Mouse (Mus musculus) thymus, postnatal 25 days (tissue): Measurements from ENCODE around the gene Nfs1.
A peak's percentile ranks its signal among the peaks of the same experiment; 100 is the strongest.
"Not testable (repeated sequence)": the region's sequence is repeated elsewhere in the genome, so short reads cannot be mapped to it uniquely, and the experiment has no call there.

ENCODE experiments used
- DNase-seq: peaks from one replicate; pipeline ENCODE4 v3.0.0; 2022

Gene Nfs1

DNA sequence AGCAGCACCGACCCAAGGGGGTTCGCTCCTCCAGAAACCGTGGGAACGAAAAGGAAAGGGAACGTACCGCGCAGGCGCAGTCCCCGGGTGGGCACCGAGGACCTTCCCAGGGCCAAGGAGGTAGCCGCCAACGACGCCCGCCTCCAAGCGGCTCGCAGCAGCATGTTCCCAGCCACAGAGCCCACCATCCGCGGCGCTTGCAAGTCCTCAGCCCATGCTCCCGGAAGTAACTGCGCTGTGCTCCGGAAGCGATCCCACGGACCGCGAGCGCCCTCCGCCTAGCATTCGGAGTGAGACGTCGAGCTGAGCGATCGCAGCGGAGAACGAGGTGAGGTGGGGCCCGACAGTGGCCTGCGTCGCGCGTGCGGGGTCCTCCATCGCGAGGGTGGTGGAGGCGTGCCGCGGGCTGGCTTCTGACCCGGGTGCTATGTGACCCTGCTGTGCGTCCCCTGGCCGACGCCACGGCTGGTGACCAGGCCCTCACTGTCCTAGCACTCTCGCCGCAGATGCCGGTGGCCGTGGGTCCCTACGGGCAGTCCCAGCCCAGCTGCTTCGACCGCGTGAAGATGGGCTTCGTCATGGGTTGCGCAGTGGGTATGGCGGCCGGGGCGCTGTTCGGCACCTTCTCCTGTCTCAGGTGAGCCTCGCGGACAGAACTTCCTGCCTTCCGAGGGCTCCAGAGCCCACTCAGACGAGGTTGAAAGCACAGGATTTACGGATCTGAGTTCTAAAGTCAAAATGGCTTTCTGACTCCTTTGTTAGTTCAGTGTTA lies at the start of gene Nfs1, which contains the start of gene Romo1:
Gene Nfs1, minus strand, starts transcription at position 234 of the 772 bp plus-strand sequence.
Gene Romo1, plus strand, starts transcription at position 87 of the 772 bp plus-strand sequence.
- DNase-seq = peak; percentile 94

DNA sequence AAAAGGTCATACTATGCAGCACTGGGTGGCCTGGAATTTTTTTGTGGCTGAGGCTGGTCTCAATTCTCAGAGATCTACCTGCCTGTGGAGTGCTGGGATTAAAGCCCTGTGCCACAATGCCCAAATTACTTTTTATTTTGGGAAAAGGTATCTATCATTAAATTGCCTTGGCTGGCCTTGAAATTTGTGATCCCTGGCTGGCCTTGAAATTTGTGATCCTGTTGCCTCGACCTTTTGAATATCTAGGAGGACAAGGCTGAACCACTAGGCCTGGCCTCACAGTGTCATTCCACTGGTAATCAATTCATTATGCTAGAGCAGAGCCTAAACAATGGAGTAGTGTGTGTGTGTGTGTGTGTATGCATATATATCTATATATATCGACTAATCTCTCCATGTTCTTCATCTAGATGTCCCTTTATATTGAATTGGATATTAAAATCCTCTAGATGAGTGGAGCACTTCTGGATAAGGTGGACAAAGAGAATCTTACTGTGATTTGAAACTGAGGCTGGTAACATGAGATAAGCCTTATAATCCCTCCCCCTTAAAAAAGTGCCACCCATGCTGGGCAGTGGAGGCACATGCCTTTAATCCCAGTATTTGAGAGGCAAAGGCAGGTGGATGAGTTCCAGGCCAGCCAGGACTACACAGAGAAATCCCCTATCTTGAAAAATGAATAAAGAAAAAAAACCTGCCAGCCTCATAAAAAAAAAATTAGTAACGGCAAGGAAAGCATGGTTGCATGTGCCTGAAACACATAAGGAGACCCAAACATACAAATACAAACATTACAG lies 49.3 kb upstream of the Nfs1 start:
- no peak for DNase-seq

- DNase-seq = no peak
These were observed 48.1 kb upstream of the Nfs1 start for GRCm38 (mm10) chr2:156192068-156192467.

DNA sequence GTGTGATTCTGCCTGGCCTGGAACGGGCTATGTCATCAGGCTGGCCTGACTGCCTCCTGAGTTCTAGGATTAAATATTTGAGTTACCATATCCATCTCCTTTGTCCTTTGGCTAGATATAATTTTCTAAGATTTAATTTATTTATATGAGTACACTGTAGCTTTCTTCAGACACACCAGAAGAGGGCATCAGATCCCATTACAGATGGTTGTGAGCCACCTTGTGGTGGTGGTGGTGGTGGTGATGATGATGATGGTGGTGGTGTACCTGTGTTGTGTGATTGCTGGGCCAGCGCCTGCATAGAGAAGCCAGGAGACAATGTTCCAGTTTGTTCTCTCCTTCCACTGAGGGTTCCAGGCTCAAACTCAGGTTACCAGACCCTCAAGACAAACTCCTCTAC lies 47.6 kb upstream of the Nfs1 start:
- no peak for DNase-seq

DNA sequence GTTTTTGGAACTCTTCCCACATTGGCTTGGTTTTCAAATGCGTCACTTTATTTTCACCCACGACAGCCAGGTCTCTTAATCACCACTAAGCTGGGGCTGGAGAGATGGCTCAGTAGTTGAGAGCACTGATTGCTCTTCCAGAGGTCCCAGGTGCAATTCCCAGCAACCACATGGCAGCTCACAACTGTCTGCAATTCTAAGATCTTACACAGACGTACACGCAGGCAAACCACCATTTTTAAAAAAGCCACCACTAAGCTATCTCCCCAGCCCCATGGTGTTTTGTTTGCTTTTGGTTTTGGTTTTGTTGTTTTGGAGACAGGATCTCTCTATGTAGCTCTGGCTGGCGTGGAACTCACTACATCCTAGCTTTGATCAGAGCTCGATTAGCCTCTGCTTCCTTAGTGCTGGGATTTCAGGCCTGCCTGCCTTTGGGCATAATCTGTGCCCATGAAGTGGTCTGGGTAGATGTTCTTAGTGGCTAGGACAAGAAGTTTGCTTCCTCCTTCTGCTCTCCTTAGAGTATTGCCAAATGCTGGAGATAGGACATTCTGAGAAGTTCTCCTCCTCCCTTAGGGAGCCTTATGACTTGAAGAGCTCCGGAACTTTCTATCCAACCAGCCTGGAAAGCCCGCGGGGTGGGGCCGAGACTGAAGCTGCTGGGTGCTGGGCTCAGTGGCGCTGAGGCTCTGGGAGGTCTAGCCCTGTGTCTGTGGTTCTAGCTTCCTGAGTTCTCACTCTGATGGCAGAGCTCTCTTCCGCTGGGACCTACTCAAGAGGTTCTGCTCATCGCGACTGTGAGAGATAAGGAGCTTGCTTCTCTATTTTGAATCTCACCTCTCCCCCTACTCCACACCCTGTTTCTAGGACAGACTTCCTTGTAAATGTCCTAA lies 46.3 kb upstream of the Nfs1 start:
- peak; percentile 77 for DNase-seq

- DNase-seq = not testable (repeated sequence)
These were observed 45.3 kb upstream of the Nfs1 start for GRCm38 (mm10) chr2:156189241-156189640.

GRCm38 (mm10) chr2:156181592-156181991 lies 37.6 kb upstream of the Nfs1 start:
- DNase-seq = no peak

- DNase-seq = no peak
These were observed 37.0 kb upstream of the Nfs1 start for GRCm38 (mm10) chr2:156180824-156181590.

GRCm38 (mm10) chr2:156180094-156180821 lies 36.3 kb upstream of the Nfs1 start, which contains the start of gene Rbm39:
TSS of gene Rbm39 (minus strand) at chr2:156180238.
- DNase-seq = peak; percentile 100

GRCm38 (mm10) chr2:156179796-156180093 lies 35.8 kb upstream of the Nfs1 start:
- no peak for DNase-seq

DNA sequence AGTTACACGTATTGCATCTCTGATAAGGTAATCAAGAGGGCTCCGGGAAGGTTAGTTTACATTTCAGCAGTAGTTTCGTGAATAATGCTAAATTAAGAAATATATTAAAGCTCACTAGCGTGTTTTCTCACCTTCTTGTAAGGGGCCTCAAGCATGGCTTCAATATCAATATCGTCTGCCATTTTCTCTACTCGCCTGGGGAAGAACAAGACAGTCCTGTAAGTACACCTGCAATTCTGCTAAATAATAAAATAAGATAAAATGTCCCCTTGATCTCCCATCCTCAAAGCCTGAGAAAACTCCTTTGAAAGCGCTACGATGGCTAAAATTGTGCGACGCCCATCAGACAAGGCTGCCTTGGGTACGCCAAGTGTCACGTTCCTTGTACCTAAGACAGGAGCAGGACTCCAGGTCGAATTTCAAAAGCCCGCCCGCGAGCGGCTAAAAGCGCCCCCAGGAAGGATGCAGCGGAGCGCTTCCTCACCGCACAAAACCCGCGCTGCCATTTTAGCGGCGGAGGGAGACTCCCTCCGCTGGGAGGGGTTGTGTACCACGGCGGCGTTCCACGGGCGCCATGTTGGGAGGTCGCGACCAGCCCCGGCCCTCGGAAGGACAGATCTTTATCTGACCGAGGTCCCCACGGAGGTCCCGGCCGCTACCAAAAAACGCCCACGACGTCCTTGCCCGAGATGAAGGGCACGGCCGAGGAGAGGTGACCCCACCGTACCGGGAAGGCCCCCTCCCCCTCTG lies 35.2 kb upstream of the Nfs1 start:
- peak; percentile 87 for DNase-seq

- DNase-seq = no peak
These were observed 33.7 kb upstream of the Nfs1 start for GRCm38 (mm10) chr2:156177651-156178050.

- no peak for DNase-seq
These were observed 33.1 kb upstream of the Nfs1 start for GRCm38 (mm10) chr2:156177079-156177478.

GRCm38 (mm10) chr2:156166557-156166956 lies 22.6 kb upstream of the Nfs1 start:
- DNase-seq = no peak

DNA sequence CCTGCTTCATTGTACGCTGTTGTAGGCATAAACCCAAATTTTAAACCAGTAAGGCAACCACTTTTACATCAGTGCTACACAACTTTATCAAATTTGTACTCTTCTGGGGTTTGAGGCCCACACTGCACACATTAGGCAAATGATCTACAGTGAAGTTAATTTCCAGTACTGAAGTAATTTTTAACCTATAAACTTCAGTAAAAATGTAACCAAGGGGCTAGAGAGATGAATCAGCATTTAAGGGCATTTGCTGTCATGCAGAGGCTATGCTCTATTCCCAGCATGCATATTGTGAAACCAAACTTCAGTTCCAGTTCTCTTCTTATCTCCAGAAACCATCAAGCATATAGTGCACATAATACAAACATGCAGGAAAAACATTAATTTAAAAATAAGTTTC lies 21.5 kb upstream of the Nfs1 start:
- no peak for DNase-seq

GRCm38 (mm10) chr2:156151538-156151937 lies 7.6 kb upstream of the Nfs1 start:
- no peak for DNase-seq

GRCm38 (mm10) chr2:156147316-156147915 lies 3.4 kb upstream of the Nfs1 start:
- no peak for DNase-seq

- no peak for DNase-seq
These were observed 2.4 kb upstream of the Nfs1 start for GRCm38 (mm10) chr2:156146272-156146989.

DNA sequence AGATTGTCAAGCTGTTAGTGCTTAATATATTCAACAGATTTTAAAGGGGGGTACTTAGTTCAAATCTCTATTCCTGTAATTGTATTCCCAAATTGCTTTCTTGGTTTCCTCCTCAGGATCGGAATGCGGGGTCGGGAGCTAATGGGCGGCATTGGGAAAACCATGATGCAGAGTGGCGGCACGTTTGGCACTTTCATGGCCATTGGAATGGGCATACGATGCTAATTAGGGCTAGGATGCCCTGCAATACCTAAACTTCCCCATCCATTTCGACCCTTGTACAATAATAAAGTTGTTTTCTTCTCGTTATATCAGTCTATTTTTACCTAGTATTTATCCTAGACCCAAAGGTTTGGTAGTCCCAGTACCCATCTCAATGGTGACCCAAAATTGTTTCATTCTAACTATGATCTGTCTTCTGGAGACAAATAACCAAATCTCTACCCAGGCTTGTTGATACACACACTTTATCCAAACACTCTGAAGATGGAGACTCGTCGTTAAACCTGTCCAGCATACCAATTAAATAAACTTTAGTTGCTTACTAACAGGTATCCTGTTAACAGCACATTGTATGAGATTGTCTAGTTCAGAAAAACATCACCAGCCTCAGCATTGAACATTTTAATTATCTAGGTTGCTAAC lies 1.6 kb upstream of the Nfs1 start:
- no peak for DNase-seq
